19 mouse cellular contexts compared by ENCODE assay signal in genomic region chr10:100161117-100161516, GRCm38 (mm10).
A peak's percentile ranks its signal among the peaks of the same experiment; 100 is the strongest.
DNase-seq lines count a peak whose midpoint lies in the region; ATAC-seq lines count a peak whose summit lies in the region.
"Had no signal": no experiment of that assay in that cellular context is flagged by ENCODE, and none has a peak within 500 bp of the region (broad histone marks: within the 10 kb centered on the region; RNA-seq: fewer than 3 reads in every experiment).

No protein-coding gene starts in this region.

- DNase-seq in heart, adult 11 months, result no peak
- peak; percentile 94 for DNase-seq in 3T3-L1 (ENCODE audit: low read depth, low spot score)
- DNase-seq in adrenal gland, postnatal 10 days, result peak; percentile 18
- no peak for DNase-seq in left cerebral cortex, adult 9 months (ENCODE audit: low spot score in 2 of 2)
- DNase-seq in frontal cortex, adult 2 months (ENCODE audit: extremely low spot score in 1 of 2, low spot score in 1 of 2), result no peak
- DNase-seq: cerebellum, postnatal 10 days; gastrocnemius, postnatal 10 days; kidney, postnatal 25 days; liver, postnatal 0 days; thymus, postnatal 25 days had no signal

- H3K9ac ChIP-seq in heart, embryonic 13.5 days, result no peak overlapping the region
- H3K9ac ChIP-seq in lung, embryonic 16.5 days (ENCODE audit: low read length), result no peak overlapping the region
- no peak overlapping the region for H3K9ac ChIP-seq in forebrain, embryonic 15.5 days (replicated peaks)
- H3K9ac ChIP-seq: embryonic facial prominence, embryonic 12.5 days; forebrain, embryonic 12.5 days; limb, embryonic 13.5 days; liver, postnatal 0 days; midbrain, embryonic 15.5 days had no signal

- peak overlapping the region; percentile 83 for H3K27ac ChIP-seq in heart, embryonic 13.5 days (replicated peaks)
- H3K27ac ChIP-seq in lung, embryonic 16.5 days (ENCODE audit: low read length), result peak overlapping the region; percentile 26; the same call in 1 of the 2 replicates
- H3K27ac ChIP-seq in forebrain, embryonic 15.5 days (replicated peaks), result no peak overlapping the region
- H3K27ac ChIP-seq: embryonic facial prominence, embryonic 12.5 days; forebrain, embryonic 12.5 days; limb, embryonic 13.5 days; midbrain, embryonic 15.5 days had no signal

- peaks cover 20% of the 10 kb centered on the region for H3K4me1 ChIP-seq in heart, embryonic 13.5 days
- H3K4me1 ChIP-seq in lung, embryonic 16.5 days (replicated peaks; ENCODE audit: control insufficient read depth, insufficient read depth, low read length), result peaks cover 6% of the 10 kb centered on the region
- H3K4me1 ChIP-seq in forebrain, embryonic 15.5 days, result no peaks in the 10 kb centered on the region
- H3K4me1 ChIP-seq: embryonic facial prominence, embryonic 12.5 days; forebrain, embryonic 12.5 days; midbrain, embryonic 15.5 days had no signal

- no peaks in the 10 kb centered on the region for H3K9me3 ChIP-seq in heart, embryonic 13.5 days
- no peaks in the 10 kb centered on the region for H3K9me3 ChIP-seq in lung, embryonic 16.5 days (ENCODE audit: control insufficient read depth, low read length)
- H3K9me3 ChIP-seq in forebrain, embryonic 15.5 days, result no peaks in the 10 kb centered on the region
- H3K9me3 ChIP-seq: embryonic facial prominence, embryonic 12.5 days; forebrain, embryonic 12.5 days; heart, embryonic 15.5 days; limb, embryonic 13.5 days; midbrain, embryonic 15.5 days had no signal

- H3K27me3 ChIP-seq in heart, embryonic 13.5 days (replicated peaks), result no peaks in the 10 kb centered on the region
- H3K27me3 ChIP-seq in lung, embryonic 16.5 days (ENCODE audit: control insufficient read depth, insufficient read depth, low read depth, low read length), result no peaks in the 10 kb centered on the region
- H3K27me3 ChIP-seq in forebrain, embryonic 15.5 days, result no peaks in the 10 kb centered on the region
- H3K27me3 ChIP-seq: CH12.LX; embryonic facial prominence, embryonic 12.5 days; forebrain, embryonic 12.5 days; heart, embryonic 15.5 days; limb, embryonic 13.5 days; midbrain, embryonic 15.5 days had no signal

- no peak overlapping the region for H3K4me3 ChIP-seq in heart, embryonic 13.5 days
- no peak overlapping the region for H3K4me3 ChIP-seq in lung, embryonic 16.5 days (ENCODE audit: low read length)
- no peak overlapping the region for H3K4me3 ChIP-seq in forebrain, embryonic 15.5 days
- H3K4me3 ChIP-seq: embryonic facial prominence, embryonic 12.5 days; forebrain, embryonic 12.5 days; heart, embryonic 15.5 days; limb, embryonic 13.5 days; midbrain, embryonic 15.5 days had no signal

- no peak for ATAC-seq in heart, embryonic 13.5 days (ENCODE audit: extremely low read depth, insufficient number of reproducible peaks, low FRiP score, low TSS enrichment)
- ATAC-seq in lung, embryonic 16.5 days (ENCODE audit: low read depth), result peak; percentile 92
- no peak for ATAC-seq in forebrain, embryonic 15.5 days (replicated peaks)
- ATAC-seq: liver, postnatal 0 days; midbrain, embryonic 15.5 days had no signal

- H3K36me3 ChIP-seq in heart, embryonic 13.5 days, result no peaks in the 10 kb centered on the region
- H3K36me3 ChIP-seq in lung, embryonic 16.5 days (ENCODE audit: control insufficient read depth, insufficient read depth, low read length), result no peaks in the 10 kb centered on the region
- H3K36me3 ChIP-seq in forebrain, embryonic 15.5 days, result no peaks in the 10 kb centered on the region
- H3K36me3 ChIP-seq: embryonic facial prominence, embryonic 12.5 days; forebrain, embryonic 12.5 days; heart, embryonic 15.5 days; limb, embryonic 13.5 days; midbrain, embryonic 15.5 days had no signal

- WGBS in heart, embryonic 13.5 days, result 37% methylated on average over 3 of the region's 3 CpGs
- 40% methylated on average over 3 of the region's 3 CpGs for WGBS in lung, embryonic 16.5 days
- 73% methylated on average over 3 of the region's 3 CpGs for WGBS in forebrain, embryonic 15.5 days

- H3K4me2 ChIP-seq in heart, embryonic 13.5 days, result no peak overlapping the region
- H3K4me2 ChIP-seq in lung, embryonic 16.5 days (ENCODE audit: low read depth, low read length), result no peak overlapping the region
- H3K4me2 ChIP-seq in forebrain, embryonic 15.5 days (replicated peaks), result no peak overlapping the region
- H3K4me2 ChIP-seq: embryonic facial prominence, embryonic 12.5 days; forebrain, embryonic 12.5 days; limb, embryonic 13.5 days; midbrain, embryonic 15.5 days had no signal

Comparison
In these comparisons a context has a peak if more than half of its experiments do, and no peak if none do; other contexts are left out.
1. DNase-seq: peak in 3T3-L1 (single experiment) and adrenal gland, postnatal 10 days (single experiment); none in heart, adult 11 months (single experiment), left cerebral cortex, adult 9 months (0 of 2) and frontal cortex, adult 2 months (0 of 2).